Mouse (Mus musculus): ENCODE measurements around the gene Rnf43.

DNA sequence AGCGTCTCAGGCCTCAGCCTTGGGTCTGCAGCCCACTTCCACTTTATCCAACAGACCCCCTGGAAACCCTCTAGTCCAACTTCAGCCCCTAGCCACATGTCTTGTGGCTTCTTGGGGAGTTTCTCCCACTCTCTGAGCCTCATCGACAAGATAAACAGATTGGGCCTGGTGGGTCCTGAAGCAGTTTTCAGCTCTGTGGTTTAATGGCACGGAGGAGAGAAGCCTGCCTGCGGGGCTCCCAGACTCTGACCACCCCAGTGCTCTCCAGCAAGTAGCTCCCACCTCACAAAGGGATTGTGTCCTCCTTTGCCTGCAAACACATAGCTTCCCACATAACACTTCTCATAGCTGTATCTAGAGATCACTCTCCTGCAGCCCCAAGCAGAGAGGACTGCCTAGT is 64.9 kb downstream of the Rnf43 start:
- TF ChIP-seq CTCF (IDR thresholded peaks at IDR 0.05; ENCODE audit: extremely low read depth, insufficient read length, insufficient replicate concordance, low read depth, low read length): no peak
- TF ChIP-seq POLR2A (IDR thresholded peaks at IDR 0.05; ENCODE audit: low read depth, low read length): no peak
